Mouse (Mus musculus) limb, embryonic 10.5 days (tissue): ENCODE data around the gene Pld3. TPM values are rescaled to one million over a fixed set of nuclear protein-coding genes. Genes with fewer than 3 reads are reported as not detected.

Experiments used
- DNase-seq: peaks from one replicate; pipeline ENCODE4 v3.0.0-alpha.2; 2017; ENCODE audit warnings: low spot score
- H3K27ac ChIP-seq: fragments of 300-500 bp; sonication (generic); 2 replicates; pipeline ENCODE4 v1.5.1; 2016; ENCODE audit warnings: mild to moderate bottlenecking
- H3K27me3 ChIP-seq: fragments of 300-500 bp; sonication (generic); 2 replicates; pipeline ENCODE4 v1.6.1; 2016; ENCODE audit warnings: low read depth, mild to moderate bottlenecking; ENCODE audit not compliant: poor library complexity, severe bottlenecking
- H3K36me3 ChIP-seq: fragments of 300-500 bp; sonication (generic); 2 replicates; pipeline ENCODE4 v1.6.1; 2016; ENCODE audit warnings: mild to moderate bottlenecking, moderate library complexity
- H3K4me1 ChIP-seq: fragments of 300-500 bp; sonication (generic); 2 replicates; pipeline ENCODE4 v1.6.1; 2016
- H3K4me3 ChIP-seq: fragments of 300-500 bp; sonication (generic); 2 replicates; pipeline ENCODE4 v1.5.1; 2016; ENCODE audit warnings: mild to moderate bottlenecking, moderate library complexity
- H3K9me3 ChIP-seq: fragments of 300-500 bp; sonication (generic); replicated peaks from 2 replicates; pipeline ENCODE4 v1.6.1; 2016; ENCODE audit warnings: mild to moderate bottlenecking
- WGBS: fragments of 180-500 bp; shearing (Covaris S2); methylation state at CpG from one replicate; pipeline ENCODE4 v1.1.7; 2016; 5-methylcytosine and 5-hydroxymethylcytosine counted together
- polyA plus RNA-seq: library from polyadenylated mRNA; unstranded; fragments of >200 nt; fragmentation: Nextera tagmentation; extraction: Ambion mirVana; gene quantifications from 2 replicates; pipeline ENCODE4 v1.2.1, GENCODE M21; 2016

Pld3 gene
- 31.6 and 49.5 TPM in 2 replicates for polyA plus RNA-seq

GRCm38 (mm10) chr7:27552931-27553513 is at the start of gene Pld3, which contains the start of gene 2310022A10Rik:
Gene Pld3, minus strand, starts transcription at chr7:27553218.
Gene 2310022A10Rik, plus strand, starts transcription at chr7:27553233.
- peak within 1 kb of the TSS; percentile 86 for H3K27ac ChIP-seq
- H3K36me3 ChIP-seq: peaks cover 16% of the 10 kb centered on the region
- peaks cover 14% of the 10 kb centered on the region for H3K4me1 ChIP-seq
- no peaks in the 10 kb centered on the region for H3K9me3 ChIP-seq
- DNase-seq: peak; percentile 98
- peak within 1 kb of the TSS; percentile 85 for H3K4me3 ChIP-seq
- no peaks in the 10 kb centered on the region for H3K27me3 ChIP-seq
- under 1% methylated on average over 41 of the region's 41 CpGs for WGBS

- Histone ChIP-seq H3K4me1 (peaks cover 36% of the 10 kb centered on the region), H3K36me3 (peaks cover 4% of the 10 kb centered on the region; the same call in 1 of the 2 replicates), H3K4me3 (no peak overlapping the region), H3K27me3 (no peaks in the 10 kb centered on the region), H3K27ac (no peak overlapping the region), H3K9me3 (no peaks in the 10 kb centered on the region)
- 87% methylated on average over 2 of the region's 2 CpGs for WGBS
- no peak for DNase-seq
Measured at GRCm38 (mm10) chr7:27602161-27602560, 49.1 kb upstream of the Pld3 start.

GRCm38 (mm10) chr7:27601628-27602027 is 48.6 kb upstream of the Pld3 start:
- no peaks in the 10 kb centered on the region for H3K27me3 ChIP-seq
- H3K4me1 ChIP-seq: peaks cover 36% of the 10 kb centered on the region
- 83% methylated on average over 4 of the region's 4 CpGs for WGBS
- no peak overlapping the region for H3K27ac ChIP-seq
- H3K36me3 ChIP-seq: peaks cover 8% of the 10 kb centered on the region; the same call in 1 of the 2 replicates
- no peak overlapping the region for H3K4me3 ChIP-seq
- no peaks in the 10 kb centered on the region for H3K9me3 ChIP-seq
- DNase-seq: no peak

DNA sequence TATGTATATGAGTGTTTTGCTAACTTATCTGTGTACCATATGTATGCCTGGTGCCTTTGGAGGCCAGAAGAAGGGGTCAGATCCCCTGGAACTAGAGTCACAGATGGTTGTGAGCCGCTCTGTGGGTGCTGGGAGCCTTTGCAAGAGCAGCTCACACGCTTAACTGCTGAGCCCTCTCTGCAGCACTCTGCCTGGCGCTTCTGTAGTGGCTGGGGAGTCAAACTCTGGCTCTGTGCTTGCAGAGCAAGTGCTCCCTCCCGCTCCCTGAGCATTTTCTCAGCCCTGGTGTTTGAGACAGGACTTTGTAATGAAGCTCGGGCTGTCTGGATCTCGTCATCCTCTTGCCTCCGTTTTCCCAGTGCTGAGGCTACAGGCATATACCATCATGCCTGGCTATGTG is 45.0 kb upstream of the Pld3 start:
- peaks cover 23% of the 10 kb centered on the region for H3K36me3 ChIP-seq
- no peak overlapping the region for H3K27ac ChIP-seq
- WGBS: 65% methylated on average over 7 of the region's 7 CpGs
- no peak for DNase-seq
- H3K4me3 ChIP-seq: no peak overlapping the region
- no peaks in the 10 kb centered on the region for H3K27me3 ChIP-seq
- H3K9me3 ChIP-seq: no peaks in the 10 kb centered on the region
- H3K4me1 ChIP-seq: peaks cover 26% of the 10 kb centered on the region

- H3K27me3 ChIP-seq: no peaks in the 10 kb centered on the region
- WGBS: 59% methylated on average over 10 of the region's 10 CpGs
- DNase-seq: no peak
- H3K4me1 ChIP-seq: peaks cover 32% of the 10 kb centered on the region
- H3K27ac ChIP-seq: peak overlapping the region; percentile 34
- peaks cover 22% of the 10 kb centered on the region for H3K36me3 ChIP-seq
- no peaks in the 10 kb centered on the region for H3K9me3 ChIP-seq
- no peak overlapping the region for H3K4me3 ChIP-seq
Measured at GRCm38 (mm10) chr7:27596586-27597503, 43.8 kb upstream of the Pld3 start.

DNA sequence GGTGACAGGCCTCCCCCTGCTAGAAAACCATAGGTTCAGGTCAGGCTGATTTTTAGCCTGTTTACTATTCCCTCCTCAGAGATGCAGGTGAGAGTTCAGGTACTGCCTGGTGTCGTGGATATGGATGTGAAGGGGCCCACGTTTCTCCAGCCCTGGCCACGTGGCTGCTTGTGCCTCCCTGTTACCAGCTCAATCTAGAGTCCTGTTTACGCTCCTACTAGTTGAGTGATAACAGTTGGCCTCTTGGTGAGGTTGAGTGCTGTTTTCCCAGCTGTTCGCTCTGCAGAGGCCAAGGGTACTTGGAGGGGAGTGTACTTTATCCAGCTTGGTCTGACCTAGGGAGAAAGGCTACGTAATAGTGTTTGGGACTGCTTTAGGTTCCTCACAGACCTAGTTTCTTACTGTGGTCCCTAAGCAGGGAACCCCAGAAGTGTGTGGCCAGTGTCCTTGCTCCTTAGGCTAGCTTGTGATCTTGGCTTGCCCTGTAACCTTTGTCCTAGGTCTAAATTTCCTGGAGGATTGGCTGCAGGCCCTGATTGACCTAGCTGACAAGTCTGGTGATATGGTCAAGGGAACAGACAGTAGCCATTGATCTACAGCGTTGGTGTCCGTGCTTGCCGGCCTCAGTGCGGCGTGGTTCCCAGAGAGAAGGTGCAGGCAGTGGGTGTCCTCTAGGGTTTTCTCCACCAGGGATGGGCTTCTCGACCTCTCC is 40.1 kb upstream of the Pld3 start:
- H3K27me3 ChIP-seq: no peaks in the 10 kb centered on the region
- no peak for DNase-seq
- peaks cover 24% of the 10 kb centered on the region for H3K4me1 ChIP-seq
- no peaks in the 10 kb centered on the region for H3K9me3 ChIP-seq
- 65% methylated on average over 12 of the region's 12 CpGs for WGBS
- peak overlapping the region; percentile 96 for H3K27ac ChIP-seq
- H3K4me3 ChIP-seq: peak overlapping the region; percentile 79
- peaks cover 22% of the 10 kb centered on the region for H3K36me3 ChIP-seq

DNA sequence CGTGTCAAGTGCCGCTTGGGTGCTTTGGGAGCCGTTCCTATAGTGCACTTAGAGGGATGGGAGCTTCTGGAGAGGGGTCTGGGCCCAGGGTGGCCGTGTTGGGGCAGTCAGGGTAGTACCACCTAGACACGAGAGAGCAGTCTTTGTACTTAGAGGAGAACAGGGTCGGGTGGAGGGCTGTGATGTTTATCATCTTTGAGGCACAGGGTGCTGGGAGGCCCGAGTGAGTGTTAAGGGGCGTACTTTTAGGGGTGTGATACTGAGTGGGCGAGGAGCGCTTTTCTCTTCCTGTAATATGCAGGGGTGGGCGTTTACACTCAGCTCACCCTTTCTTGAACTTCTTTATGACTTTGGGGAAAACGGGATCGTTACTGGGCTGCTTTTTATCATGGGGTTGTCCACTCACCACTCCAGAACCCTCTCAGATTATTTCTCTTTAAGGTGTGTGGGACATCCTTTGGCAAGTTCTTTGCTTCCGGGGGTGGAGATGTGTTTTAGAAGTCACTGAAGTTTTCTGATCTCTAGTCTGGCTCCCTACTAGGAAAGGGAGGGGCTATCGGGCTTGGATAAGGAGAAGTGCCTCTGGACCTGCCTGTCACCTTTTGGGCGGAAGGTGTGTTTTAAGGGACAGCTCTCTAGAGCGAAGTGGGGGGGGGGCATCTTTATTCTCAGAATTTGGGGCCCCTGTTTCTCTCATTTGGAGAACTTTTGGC is 39.4 kb upstream of the Pld3 start:
- H3K4me1 ChIP-seq: peaks cover 22% of the 10 kb centered on the region
- H3K27ac ChIP-seq: peak overlapping the region; percentile 96
- WGBS: 2% methylated on average over 17 of the region's 17 CpGs
- no peaks in the 10 kb centered on the region for H3K9me3 ChIP-seq
- H3K4me3 ChIP-seq: peak overlapping the region; percentile 79
- no peaks in the 10 kb centered on the region for H3K27me3 ChIP-seq
- peaks cover 22% of the 10 kb centered on the region for H3K36me3 ChIP-seq
- DNase-seq: no peak

DNA sequence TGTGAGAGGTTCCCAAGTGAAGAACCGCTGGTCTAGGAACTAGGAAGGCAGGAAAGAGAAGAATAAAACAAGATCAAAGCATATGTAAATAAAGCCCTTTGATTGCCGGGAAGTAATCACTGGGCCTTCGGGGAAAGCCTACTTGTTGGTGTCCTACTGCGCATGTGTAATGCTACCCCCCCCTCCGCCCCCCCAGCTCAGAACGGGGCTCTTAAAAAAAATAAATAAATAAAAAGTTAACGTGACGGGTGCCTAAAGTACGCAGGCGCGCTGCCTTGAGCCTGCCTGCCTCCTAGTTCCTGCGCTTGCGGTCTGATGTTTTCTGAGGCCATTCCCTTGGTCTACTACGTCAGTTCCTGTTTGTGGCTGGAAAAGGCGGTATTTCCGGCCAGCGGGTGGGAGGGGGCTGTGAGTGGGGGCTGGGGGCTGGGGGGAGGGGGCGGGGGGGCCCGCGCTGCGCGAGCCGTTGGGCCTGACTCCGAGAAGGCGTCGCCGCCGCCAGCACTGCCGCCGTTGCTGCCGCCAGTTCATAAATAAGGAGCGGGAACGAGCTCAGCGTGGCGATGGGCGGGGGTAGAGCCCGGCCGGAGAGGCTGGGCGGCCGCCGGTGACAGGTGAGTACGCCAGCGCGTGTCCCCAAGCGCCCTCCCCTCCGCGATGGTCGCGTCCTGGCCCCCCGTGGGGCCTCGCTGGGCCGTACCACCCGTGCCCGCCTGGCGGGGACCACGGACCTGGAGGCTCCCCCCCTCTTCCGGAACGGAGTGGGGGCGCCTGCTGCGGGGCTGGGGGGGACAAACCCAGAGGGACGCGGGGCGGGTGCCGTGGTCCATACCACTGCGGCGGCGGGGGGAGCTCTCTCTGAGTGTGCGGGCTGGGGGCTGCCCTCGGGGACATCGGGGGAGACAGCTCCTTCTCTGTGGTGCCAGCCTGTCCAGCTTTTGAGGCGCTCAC is 38.5 kb upstream of the Pld3 start, which contains the start of gene Akt2:
Gene Akt2, plus strand, starts transcription at position 287 of the 951 bp plus-strand sequence.
- Histone ChIP-seq H3K9me3 (no peaks in the 10 kb centered on the region), H3K4me3 (peak within 1 kb of the TSS; percentile 79), H3K36me3 (peaks cover 18% of the 10 kb centered on the region), H3K27me3 (no peaks in the 10 kb centered on the region), H3K4me1 (peaks cover 18% of the 10 kb centered on the region), H3K27ac (peak within 1 kb of the TSS; percentile 96)
- peak; percentile 95 for DNase-seq
- WGBS: 1% methylated on average over 71 of the region's 71 CpGs

DNA sequence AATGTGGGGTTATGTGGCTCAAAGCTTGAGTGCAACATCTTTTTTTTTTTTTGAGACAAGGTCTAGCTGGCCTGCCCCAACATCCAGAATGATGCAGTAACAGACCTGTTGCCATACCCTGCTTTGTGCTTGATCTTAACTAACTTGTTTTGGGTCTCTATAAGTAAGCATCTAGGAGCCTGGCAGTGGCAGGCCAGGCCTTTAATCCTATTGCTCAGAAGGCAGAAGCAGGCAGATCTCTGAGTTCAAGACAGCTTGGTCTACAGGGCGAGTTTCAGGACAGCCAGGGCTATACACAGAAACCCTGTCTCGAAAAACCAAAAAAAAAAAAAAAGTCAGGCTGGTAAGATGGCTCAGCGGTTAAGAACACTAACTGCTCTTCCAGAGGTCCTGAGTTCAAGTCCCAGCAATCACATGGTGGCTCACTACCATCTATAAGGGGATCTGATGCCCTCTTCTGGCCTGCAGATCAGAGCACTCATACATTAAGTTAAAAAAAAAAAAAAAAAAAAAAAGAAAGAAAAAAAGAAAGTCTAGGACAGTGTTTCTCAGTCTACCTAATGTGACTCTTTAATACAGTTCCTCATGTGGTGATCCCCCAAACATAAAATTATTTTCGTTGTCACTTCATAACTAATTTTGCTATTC is 37.7 kb upstream of the Pld3 start:
- H3K36me3 ChIP-seq: peaks cover 15% of the 10 kb centered on the region
- 62% methylated on average over 4 of the region's 4 CpGs for WGBS
- DNase-seq: no peak
- peak overlapping the region; percentile 79 for H3K4me3 ChIP-seq
- H3K9me3 ChIP-seq: no peaks in the 10 kb centered on the region
- peaks cover 15% of the 10 kb centered on the region for H3K4me1 ChIP-seq
- H3K27me3 ChIP-seq: no peaks in the 10 kb centered on the region
- peak overlapping the region; percentile 96 for H3K27ac ChIP-seq

GRCm38 (mm10) chr7:27590088-27590487 is 37.1 kb upstream of the Pld3 start:
- Histone ChIP-seq H3K27ac (no peak overlapping the region), H3K36me3 (peaks cover 18% of the 10 kb centered on the region), H3K4me1 (peaks cover 15% of the 10 kb centered on the region), H3K9me3 (no peaks in the 10 kb centered on the region), H3K4me3 (no peak overlapping the region), H3K27me3 (no peaks in the 10 kb centered on the region)
- no peak for DNase-seq
- WGBS: 95% methylated on average over 4 of the region's 4 CpGs

DNA sequence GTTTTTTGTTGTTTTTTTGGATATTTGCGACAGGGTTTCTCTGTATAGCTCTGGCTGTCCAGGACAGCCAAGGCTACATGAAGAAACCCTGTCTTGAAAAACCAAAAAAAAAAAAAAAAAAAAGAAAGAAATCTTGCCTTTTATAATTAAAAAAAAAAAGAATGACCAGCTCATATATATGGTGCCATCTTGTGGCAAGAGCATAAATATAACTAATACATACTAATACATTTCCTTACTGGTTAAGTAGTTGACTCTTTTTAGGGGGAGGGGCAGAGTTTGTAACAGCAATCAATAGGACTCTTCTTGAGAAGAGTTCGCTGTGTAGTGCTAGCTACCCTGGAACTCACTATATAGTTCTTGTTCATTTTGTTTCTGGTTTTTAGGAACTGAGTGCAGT is 34.7 kb upstream of the Pld3 start:
- 89% methylated on average over 2 of the region's 2 CpGs for WGBS
- DNase-seq: no peak
- H3K36me3 ChIP-seq: peaks cover 30% of the 10 kb centered on the region
- no peaks in the 10 kb centered on the region for H3K9me3 ChIP-seq
- H3K4me3 ChIP-seq: no peak overlapping the region
- peaks cover 6% of the 10 kb centered on the region for H3K4me1 ChIP-seq
- no peak overlapping the region for H3K27ac ChIP-seq
- no peaks in the 10 kb centered on the region for H3K27me3 ChIP-seq
